Comparison of ENCODE assay signal across 10 mouse cellular contexts in genomic region chr3:139246508-139246907, GRCm38 (mm10). TPM values are rescaled to one million over a fixed set of nuclear protein-coding genes. Genes with fewer than 3 reads are reported as not detected.
A peak's percentile ranks its signal among the peaks of the same experiment; 100 is the strongest.
DNase-seq lines count a peak whose midpoint lies in the region; ATAC-seq and TF ChIP-seq lines count a peak whose summit lies in the region.
"Had no signal": no experiment of that assay in that cellular context is flagged by ENCODE, and none has a peak within 500 bp of the region (broad histone marks: within the 10 kb centered on the region; RNA-seq: fewer than 3 reads in every experiment).

No protein-coding gene starts in this region.

- no peak for ATAC-seq in kidney, postnatal 0 days (replicated peaks; ENCODE audit: low FRiP score, low read depth)
- ATAC-seq in kidney, embryonic 14.5 days (ENCODE audit: low FRiP score, low TSS enrichment), result no peak
- ATAC-seq in monocyte, adult 5-6 weeks (replicated peaks; ENCODE audit: insufficient number of reproducible peaks, low FRiP score, low TSS enrichment, poor library complexity, severe bottlenecking), result 0 out of 2 replicates have a peak, but pooled peaks have one; percentile 43
- no peak for ATAC-seq in forebrain, embryonic 15.5 days (replicated peaks)

- no peak overlapping the region for H3K9ac ChIP-seq in kidney, postnatal 0 days (ENCODE audit: low read depth, low read length)
- H3K9ac ChIP-seq in kidney, embryonic 14.5 days (ENCODE audit: low read depth, low read length), result no peak overlapping the region
- no peak overlapping the region for H3K9ac ChIP-seq in CH12.LX (ENCODE audit: insufficient read depth, low read depth)
- no peak overlapping the region for H3K9ac ChIP-seq in forebrain, embryonic 15.5 days (replicated peaks)
- H3K9ac ChIP-seq: embryonic facial prominence, embryonic 12.5 days had no signal

- H3K79me2 ChIP-seq in CH12.LX (replicated peaks; ENCODE audit: control insufficient read depth, extremely low read depth, insufficient read depth, poor library complexity, severe bottlenecking), result no peaks in the 10 kb centered on the region

- no peak for TF ChIP-seq POLR2A in CH12.LX (IDR thresholded peaks at IDR 0.05; ENCODE audit: low read depth, low read length)

- in situ Hi-C loops in CH12.LX (cut with MboI; ENCODE audit: low pct_ligation_motif_present, low pct_unique_long_range_greater_than_20kb, low sequenced_read_pairs), result no loop called here

- no peaks in the 10 kb centered on the region for H3K36me3 ChIP-seq in kidney, postnatal 0 days (ENCODE audit: insufficient read depth, low read length)
- no peaks in the 10 kb centered on the region for H3K36me3 ChIP-seq in kidney, embryonic 14.5 days (ENCODE audit: control insufficient read depth, insufficient read depth, low read length)
- no peaks in the 10 kb centered on the region for H3K36me3 ChIP-seq in CH12.LX (replicated peaks in 1 of 2; ENCODE audit: control insufficient read depth in 1 of 2, insufficient read depth in 1 of 2, low read length in 1 of 2)
- H3K36me3 ChIP-seq in forebrain, embryonic 15.5 days, result no peaks in the 10 kb centered on the region
- H3K36me3 ChIP-seq: embryonic facial prominence, embryonic 12.5 days had no signal

- H3K4me2 ChIP-seq in kidney, postnatal 0 days (ENCODE audit: low read length), result no peak overlapping the region
- no peak overlapping the region for H3K4me2 ChIP-seq in kidney, embryonic 14.5 days (replicated peaks; ENCODE audit: low read depth, low read length)
- no peak overlapping the region for H3K4me2 ChIP-seq in CH12.LX (ENCODE audit: insufficient read depth, low read depth, poor library complexity, severe bottlenecking)
- H3K4me2 ChIP-seq in forebrain, embryonic 15.5 days (replicated peaks), result no peak overlapping the region
- H3K4me2 ChIP-seq: embryonic facial prominence, embryonic 12.5 days had no signal

- WGBS in kidney, postnatal 0 days, result 53% methylated on average over 4 of the region's 4 CpGs
- 55% methylated on average over 4 of the region's 4 CpGs for WGBS in kidney, embryonic 14.5 days
- 48% methylated on average over 4 of the region's 4 CpGs for WGBS in forebrain, embryonic 15.5 days

- DNase-seq in kidney, postnatal 0 days (ENCODE audit: low spot score), result peak; percentile 22
- peak; percentile 85 for DNase-seq in CH12.LX (ENCODE audit: extremely low read depth)
- DNase-seq in c-Kit-positive CD71-negative TER-119-negative erythroid progenitor cells, embryonic 14.5 days (ENCODE audit: low read depth), result peak; percentile 8
- DNase-seq in right cerebral cortex, postnatal 25 days, result no peak
- no peak for DNase-seq in heart, postnatal 4 days

- peak; percentile 40; the same call in 1 of the 2 replicates for TF ChIP-seq CTCF in kidney, postnatal 0 days (IDR thresholded peaks at IDR 0.05; ENCODE audit: low read depth)
- TF ChIP-seq CTCF in CH12.LX (conservative IDR thresholded peaks at IDR 0.05 in 1 of 2, IDR thresholded peaks at IDR 0.05 in 1 of 2; ENCODE audit: low read depth in 2 of 2, low read length in 2 of 2), result peak in 1 of 2 experiments; percentile 78; a peak in 3 of 4 replicates

- dilution Hi-C loops in CH12.LX (cut with MboI; ENCODE audit: extremely low pct_ligation_motif_present, extremely low pct_unique_long_range_greater_than_20kb, low sequenced_read_pairs), result no loop called here

- no peak for TF ChIP-seq EP300 in CH12.LX (IDR thresholded peaks at IDR 0.05; ENCODE audit: low read length)

- peak; percentile 76 for TF ChIP-seq RAD21 in CH12.LX (IDR thresholded peaks at IDR 0.05; ENCODE audit: low read depth, low read length)

- H3K9me3 ChIP-seq in kidney, postnatal 0 days (replicated peaks; ENCODE audit: low read length), result no peaks in the 10 kb centered on the region
- no peaks in the 10 kb centered on the region for H3K9me3 ChIP-seq in kidney, embryonic 14.5 days (ENCODE audit: control insufficient read depth, low read length)
- H3K9me3 ChIP-seq in CH12.LX (replicated peaks; ENCODE audit: low read length), result no peaks in the 10 kb centered on the region
- no peaks in the 10 kb centered on the region for H3K9me3 ChIP-seq in forebrain, embryonic 15.5 days
- H3K9me3 ChIP-seq: embryonic facial prominence, embryonic 12.5 days had no signal

- no peaks in the 10 kb centered on the region for H3K27me3 ChIP-seq in kidney, postnatal 0 days (ENCODE audit: insufficient read depth, low read length)
- H3K27me3 ChIP-seq in kidney, embryonic 14.5 days (ENCODE audit: control insufficient read depth, insufficient read depth, low read length), result no peaks in the 10 kb centered on the region
- H3K27me3 ChIP-seq in CH12.LX (replicated peaks), result no peaks in the 10 kb centered on the region
- no peaks in the 10 kb centered on the region for H3K27me3 ChIP-seq in forebrain, embryonic 15.5 days
- H3K27me3 ChIP-seq: embryonic facial prominence, embryonic 12.5 days had no signal

- no peak overlapping the region for H3K4me3 ChIP-seq in kidney, postnatal 0 days (replicated peaks; ENCODE audit: low read depth, low read length)
- H3K4me3 ChIP-seq in kidney, embryonic 14.5 days (ENCODE audit: low read length), result no peak overlapping the region
- H3K4me3 ChIP-seq in CH12.LX (replicated peaks in 1 of 3; ENCODE audit: low read depth in 2 of 3, low read length in 2 of 3, poor library complexity in 1 of 3), result no peak overlapping the region
- no peak overlapping the region for H3K4me3 ChIP-seq in forebrain, embryonic 15.5 days
- H3K4me3 ChIP-seq: embryonic facial prominence, embryonic 12.5 days had no signal

- no peak overlapping the region for H3K27ac ChIP-seq in kidney, postnatal 0 days
- H3K27ac ChIP-seq in kidney, embryonic 14.5 days (ENCODE audit: low read depth, low read length), result no peak overlapping the region
- H3K27ac ChIP-seq in CH12.LX (ENCODE audit: insufficient read depth, low read depth), result no peak overlapping the region
- H3K27ac ChIP-seq in forebrain, embryonic 15.5 days (replicated peaks), result no peak overlapping the region
- H3K27ac ChIP-seq: embryonic facial prominence, embryonic 12.5 days had no signal

- H3K4me1 ChIP-seq in kidney, postnatal 0 days (replicated peaks; ENCODE audit: insufficient read depth, low read length), result no peaks in the 10 kb centered on the region
- H3K4me1 ChIP-seq in kidney, embryonic 14.5 days (ENCODE audit: control insufficient read depth, insufficient read depth, low read length), result no peaks in the 10 kb centered on the region
- H3K4me1 ChIP-seq in CH12.LX (ENCODE audit: control insufficient read depth in 1 of 2, insufficient read depth in 2 of 2), result peaks cover 0 to 12% of the 10 kb centered on the region in 2 experiments; a peak in 2 of 4 replicates
- H3K4me1 ChIP-seq in forebrain, embryonic 15.5 days, result no peaks in the 10 kb centered on the region
- H3K4me1 ChIP-seq: embryonic facial prominence, embryonic 12.5 days had no signal

TF ChIP-seq in CH12.LX, 34 proteins besides CTCF, POLR2A, EP300 and RAD21:
- TF ChIP-seq E2F4 (IDR thresholded peaks at IDR 0.05; ENCODE audit: insufficient replicate concordance, low read depth, low read length), result no peak
- TF ChIP-seq USF2 (conservative IDR thresholded peaks at IDR 0.05; ENCODE audit: low read depth, low read length), result no peak
- TF ChIP-seq SIN3A (IDR thresholded peaks at IDR 0.05; ENCODE audit: low read length), result no peak
- peak; percentile 66 for TF ChIP-seq SMC3 (IDR thresholded peaks at IDR 0.05; ENCODE audit: low read depth, low read length)
- TF ChIP-seq ELF1 (IDR thresholded peaks at IDR 0.05; ENCODE audit: low read depth, low read length), result no peak
- TF ChIP-seq CHD1 (IDR thresholded peaks at IDR 0.05; ENCODE audit: low read depth, low read length), result no peak
- peak; percentile 78 for TF ChIP-seq MYC (IDR thresholded peaks at IDR 0.05; ENCODE audit: low read depth, low read length)
- TF ChIP-seq MXI1 (IDR thresholded peaks at IDR 0.05; ENCODE audit: low read depth, low read length), result no peak
- TF ChIP-seq UBTF (IDR thresholded peaks at IDR 0.05; ENCODE audit: low read depth, low read length), result no peak
- no peak for TF ChIP-seq NRF1 (IDR thresholded peaks at IDR 0.05; ENCODE audit: low read depth, low read length)
- no peak for TF ChIP-seq USF1 (IDR thresholded peaks at IDR 0.05; ENCODE audit: low read depth, low read length)
- no peak for TF ChIP-seq CHD2 (IDR thresholded peaks at IDR 0.05; ENCODE audit: low read length)
- TF ChIP-seq ZNF384 (IDR thresholded peaks at IDR 0.05; ENCODE audit: low read depth, low read length), result no peak
- TF ChIP-seq TCF12 (IDR thresholded peaks at IDR 0.05; ENCODE audit: low read depth, low read length), result no peak
- TF ChIP-seq BHLHE40 (IDR thresholded peaks at IDR 0.05; ENCODE audit: low read depth, low read length), result no peak
- TF ChIP-seq GABPA (IDR thresholded peaks at IDR 0.05; ENCODE audit: insufficient replicate concordance, low read depth, low read length), result no peak
- no peak for TF ChIP-seq NELFE (IDR thresholded peaks at IDR 0.05; ENCODE audit: low read depth, low read length)
TF ChIP-seq in CH12.LX: peak in this region for 2.

RNA-seq across cellular contexts. Expression of gene Stpg2, which starts 41.0 kb away (rescaled TPM):
- 0.06 TPM in 1 of 2 replicates, not detected in the other for polyA plus RNA-seq in kidney, postnatal 0 days (2015; fragmentation: Nextera tagmentation; extraction: Ambion mirVana)
- polyA plus RNA-seq in kidney, embryonic 14.5 days (2014; fragmentation: Nextera tagmentation; extraction: Ambion mirVana), result 0.14 TPM in 1 of 2 replicates, not detected in the other
- total RNA-seq in CH12.LX (2012; rRNA removed) (not detected in 2 replicates), CH12.LX (2014; rRNA removed) (not detected in 2 replicates)
- not detected in 2 replicates for polyA plus RNA-seq in CH12.LX (2012; ENCODE audit: insufficient read length, low read depth)
- not detected in 3 replicates for total RNA-seq in monocyte, adult 5-6 weeks (2017)
- polyA plus RNA-seq in forebrain, embryonic 15.5 days (2015; fragmentation: Nextera tagmentation; extraction: Ambion mirVana), result not detected in 2 replicates
- not detected for total RNA-seq in heart, postnatal 4 days (2021)
- polyA plus RNA-seq: neural tube, embryonic 14.5 days had no signal

Comparison
In these comparisons a context has a peak if more than half of its experiments do, and no peak if none do; other contexts are left out.
1. DNase-seq: peak in kidney, postnatal 0 days (single experiment), CH12.LX (single experiment) and c-Kit-positive CD71-negative TER-119-negative erythroid progenitor cells, embryonic 14.5 days (single experiment); none in right cerebral cortex, postnatal 25 days (single experiment) and heart, postnatal 4 days (single experiment).